Mouse (Mus musculus) olfactory bulb, adult 2 months (tissue): ENCODE results near the gene Nrtn.

ENCODE experiments used
- CTCF ChIP-seq: fragments of 200-500 bp; IDR thresholded peaks from 2 replicates; pipeline ENCODE4 v1.5.1; 2012; ENCODE audit warnings: low read depth, mild to moderate bottlenecking, low read length, moderate library complexity; ENCODE audit not compliant: insufficient read depth
- POLR2A ChIP-seq: fragments of 200-500 bp; IDR thresholded peaks from 2 replicates; pipeline ENCODE4 v1.6.1; 2012; ENCODE audit warnings: mild to moderate bottlenecking, low read depth, low read length, moderate library complexity; ENCODE audit not compliant: insufficient read depth

- TF ChIP-seq CTCF (no peak), POLR2A (no peak)
Measured at GRCm38 (mm10) chr17:56723419-56724161, 33.7 kb downstream of the Nrtn start.
